Mouse (Mus musculus) limb, embryonic 10.5 days (tissue): ENCODE measurements around the gene Zfp398. TPM values are rescaled to one million over a fixed set of nuclear protein-coding genes. Genes with fewer than 3 reads are reported as not detected.
"Not testable (repeated sequence)": the region's sequence is repeated elsewhere in the genome, so short reads cannot be mapped to it uniquely, and the experiment has no call there.

Experiments used
- DNase-seq: peaks from one replicate; pipeline ENCODE4 v3.0.0-alpha.2; 2017; ENCODE audit warnings: low spot score
- H3K27ac ChIP-seq: fragments of 300-500 bp; sonication (generic); 2 replicates; pipeline ENCODE4 v1.5.1; 2016; ENCODE audit warnings: mild to moderate bottlenecking
- H3K27me3 ChIP-seq: fragments of 300-500 bp; sonication (generic); 2 replicates; pipeline ENCODE4 v1.6.1; 2016; ENCODE audit warnings: low read depth, mild to moderate bottlenecking; ENCODE audit not compliant: poor library complexity, severe bottlenecking
- H3K36me3 ChIP-seq: fragments of 300-500 bp; sonication (generic); 2 replicates; pipeline ENCODE4 v1.6.1; 2016; ENCODE audit warnings: mild to moderate bottlenecking, moderate library complexity
- H3K4me1 ChIP-seq: fragments of 300-500 bp; sonication (generic); 2 replicates; pipeline ENCODE4 v1.6.1; 2016
- H3K4me3 ChIP-seq: fragments of 300-500 bp; sonication (generic); 2 replicates; pipeline ENCODE4 v1.5.1; 2016; ENCODE audit warnings: mild to moderate bottlenecking, moderate library complexity
- H3K9me3 ChIP-seq: fragments of 300-500 bp; sonication (generic); replicated peaks from 2 replicates; pipeline ENCODE4 v1.6.1; 2016; ENCODE audit warnings: mild to moderate bottlenecking
- WGBS: fragments of 180-500 bp; shearing (Covaris S2); methylation state at CpG from one replicate; pipeline ENCODE4 v1.1.7; 2016; 5-methylcytosine and 5-hydroxymethylcytosine counted together
- polyA plus RNA-seq: library from polyadenylated mRNA; unstranded; fragments of >200 nt; fragmentation: Nextera tagmentation; extraction: Ambion mirVana; gene quantifications from 2 replicates; pipeline ENCODE4 v1.2.1, GENCODE M21; 2016

The Zfp398 gene
- polyA plus RNA-seq, 1 experiment from 2014 or later = 9.1 TPM

DNA sequence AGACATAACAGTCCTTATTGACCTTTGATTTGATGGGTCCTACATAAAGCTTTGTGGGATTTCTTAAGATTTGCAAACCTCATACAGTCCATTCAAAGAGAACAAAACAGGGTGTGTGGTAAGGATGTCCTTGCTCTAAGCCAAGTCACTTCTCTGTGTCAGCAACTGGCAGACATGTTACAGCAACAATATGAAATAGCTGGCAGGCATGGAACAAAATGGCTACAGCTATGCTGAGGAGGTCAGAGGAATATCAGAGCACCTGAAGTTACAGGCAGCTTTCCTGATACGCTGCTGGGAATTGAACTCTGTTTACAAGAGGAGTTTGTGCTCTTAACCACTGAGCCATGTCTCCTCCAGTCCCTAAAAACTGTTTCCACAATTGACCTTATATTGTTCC lies 3.2 kb upstream of the Zfp398 start:
- DNase-seq = no peak
- Histone ChIP-seq H3K27ac (no peak overlapping the region), H3K36me3 (no peaks in the 10 kb centered on the region), H3K4me3 (no peak overlapping the region), H3K27me3 (no peaks in the 10 kb centered on the region), H3K4me1 (peaks cover 21% of the 10 kb centered on the region), H3K9me3 (no peaks in the 10 kb centered on the region)
- 85% methylated on average over 1 of the region's 1 CpGs for WGBS

DNA sequence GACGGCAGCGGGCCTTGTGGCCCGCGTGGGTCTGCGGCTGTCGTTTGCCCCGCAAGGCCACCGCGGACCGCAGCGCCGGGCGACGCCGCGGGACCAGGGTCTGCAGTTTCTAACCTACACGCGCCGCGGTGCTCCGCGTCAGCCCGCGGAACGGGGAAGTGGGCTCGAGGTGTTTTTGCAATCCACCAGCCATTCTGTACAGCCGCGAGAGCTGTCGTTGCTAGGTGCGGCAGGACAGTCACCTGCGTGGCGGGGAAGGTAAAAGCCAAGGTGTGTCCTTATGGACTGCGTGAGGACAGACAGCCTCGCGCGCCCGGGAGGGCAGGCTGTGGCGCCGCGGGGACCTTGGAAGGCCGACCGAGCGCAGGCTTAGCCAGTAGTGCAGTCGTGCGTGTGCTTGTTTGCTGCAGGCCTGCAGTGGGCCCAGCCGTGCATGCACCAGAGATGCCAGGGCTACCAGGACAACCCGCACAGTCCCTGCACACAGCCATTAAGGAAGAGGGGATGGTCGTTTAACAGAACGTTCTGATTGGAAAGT lies 592 bp downstream of the Zfp398 start:
- under 1% methylated on average over 49 of the region's 49 CpGs for WGBS
- Histone ChIP-seq H3K27me3 (no peaks in the 10 kb centered on the region), H3K27ac (peak overlapping the region; percentile 90), H3K4me1 (peaks cover 3% of the 10 kb centered on the region; the same call in 1 of the 2 replicates), H3K9me3 (no peaks in the 10 kb centered on the region), H3K4me3 (peak overlapping the region; percentile 73), H3K36me3 (peaks cover 9% of the 10 kb centered on the region)
- peak; percentile 79 for DNase-seq

DNA sequence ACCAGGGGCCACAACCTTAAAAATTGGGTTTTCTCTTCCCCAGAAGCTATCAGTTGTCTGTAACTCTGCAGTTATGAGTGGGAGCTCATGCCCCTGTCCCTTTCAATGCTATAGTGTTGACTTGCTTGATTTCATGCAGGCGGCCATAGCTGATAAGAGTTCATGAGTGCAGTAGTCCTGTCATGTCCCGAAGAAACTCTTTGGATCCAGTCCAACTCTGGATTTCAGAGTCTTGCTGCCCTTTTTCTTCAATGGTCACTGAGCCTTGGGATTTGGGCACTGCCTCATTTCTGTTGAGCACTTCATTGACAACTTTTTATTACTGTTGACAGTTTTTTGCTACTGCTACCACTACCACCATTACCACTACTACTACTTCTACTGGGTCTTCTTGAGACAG lies 2.2 kb downstream of the Zfp398 start:
- Histone ChIP-seq H3K9me3 (no peaks in the 10 kb centered on the region), H3K27me3 (no peaks in the 10 kb centered on the region), H3K36me3 (peaks cover 15% of the 10 kb centered on the region), H3K4me3 (no peak overlapping the region), H3K27ac (no peak overlapping the region), H3K4me1 (peaks cover 3% of the 10 kb centered on the region; the same call in 1 of the 2 replicates)
- no peak for DNase-seq
- WGBS = 90% methylated on average over 2 of the region's 2 CpGs

- Histone ChIP-seq H3K27ac (no peak overlapping the region), H3K36me3 (peaks cover 21% of the 10 kb centered on the region), H3K4me1 (peaks cover 3% of the 10 kb centered on the region; the same call in 1 of the 2 replicates), H3K4me3 (no peak overlapping the region), H3K9me3 (no peaks in the 10 kb centered on the region), H3K27me3 (no peaks in the 10 kb centered on the region)
- WGBS = 96% methylated on average over 1 of the region's 1 CpGs
- no peak for DNase-seq
Measured at GRCm38 (mm10) chr6:47841077-47841476, 5.6 kb downstream of the Zfp398 start.

DNA sequence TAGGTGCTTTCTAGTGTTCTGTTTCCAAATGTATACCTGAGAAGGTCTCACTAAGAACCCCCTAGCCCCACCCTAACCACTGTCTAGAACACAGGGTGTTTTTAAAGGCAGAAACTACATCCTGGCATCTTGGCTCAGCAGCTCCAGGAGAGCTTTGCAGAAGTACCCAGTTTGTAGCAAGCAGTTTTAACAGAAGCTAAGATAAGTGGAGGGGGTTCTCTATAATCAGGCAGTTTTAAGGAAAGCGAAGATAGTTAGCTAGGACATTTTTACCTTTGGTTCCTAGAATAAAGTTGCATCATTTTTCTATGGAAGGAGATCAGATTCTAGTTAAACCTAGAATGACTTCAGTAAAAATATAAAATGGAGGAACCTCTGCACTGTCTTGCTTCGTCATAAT lies 6.4 kb downstream of the Zfp398 start:
- Histone ChIP-seq H3K9me3 (no peaks in the 10 kb centered on the region), H3K27ac (no peak overlapping the region), H3K4me3 (no peak overlapping the region), H3K4me1 (no peaks in the 10 kb centered on the region), H3K27me3 (no peaks in the 10 kb centered on the region), H3K36me3 (peaks cover 24% of the 10 kb centered on the region)
- no peak for DNase-seq
- 93% methylated on average over 2 of the region's 2 CpGs for WGBS

DNA sequence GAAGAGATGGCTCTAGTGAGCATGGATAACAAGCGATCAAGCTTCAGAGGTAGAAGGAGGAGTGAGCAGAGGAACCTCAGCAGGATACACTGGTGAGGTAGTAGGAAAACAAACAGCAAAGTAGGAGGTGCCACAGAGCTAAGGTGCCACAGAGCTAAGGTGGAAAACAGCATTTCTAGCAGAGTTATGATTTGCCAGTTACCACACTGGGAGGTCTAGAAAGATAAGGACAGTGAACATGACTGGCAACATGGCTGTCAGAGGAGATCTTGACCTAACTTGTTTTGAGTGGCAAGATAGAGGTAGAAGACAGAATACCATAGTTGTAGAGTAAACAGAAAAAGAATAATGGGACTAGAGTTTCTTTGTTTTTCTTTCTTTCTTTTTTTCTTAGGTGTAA lies 6.9 kb downstream of the Zfp398 start:
- Histone ChIP-seq H3K4me1 (no peaks in the 10 kb centered on the region), H3K4me3 (no peak overlapping the region), H3K27me3 (no peaks in the 10 kb centered on the region), H3K9me3 (no peaks in the 10 kb centered on the region), H3K27ac (no peak overlapping the region), H3K36me3 (peaks cover 24% of the 10 kb centered on the region)
- WGBS = 94% methylated on average over 1 of the region's 1 CpGs
- no peak for DNase-seq

DNA sequence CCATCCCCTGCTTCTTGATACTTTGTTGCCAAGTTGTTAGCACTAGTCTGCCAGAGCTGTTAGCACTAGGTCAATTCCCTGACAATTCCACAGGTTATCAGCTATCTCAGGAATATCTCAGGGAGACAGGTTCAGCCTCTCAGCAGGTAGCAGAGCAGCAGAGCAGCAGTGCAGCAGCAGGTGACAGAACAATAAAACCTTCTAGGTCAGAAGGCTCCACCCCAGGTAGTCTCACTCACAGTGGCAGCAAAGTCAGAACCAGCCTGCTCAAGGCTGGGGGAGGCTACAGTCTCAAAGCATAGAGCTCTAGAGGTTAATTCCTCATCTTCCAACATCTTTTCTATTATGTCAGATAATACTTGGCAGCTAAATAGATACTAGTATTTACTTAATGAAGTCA lies 10.3 kb downstream of the Zfp398 start:
- H3K27ac ChIP-seq = no peak overlapping the region
- no peaks in the 10 kb centered on the region for H3K4me1 ChIP-seq
- DNase-seq = no peak
- H3K4me3 ChIP-seq = no peak overlapping the region
- H3K9me3 ChIP-seq = no peaks in the 10 kb centered on the region
- H3K36me3 ChIP-seq = peaks cover 21% of the 10 kb centered on the region; the same call in 1 of the 2 replicates
- H3K27me3 ChIP-seq = no peaks in the 10 kb centered on the region

- peaks cover 28% of the 10 kb centered on the region for H3K36me3 ChIP-seq
- no peaks in the 10 kb centered on the region for H3K9me3 ChIP-seq
- H3K4me1 ChIP-seq = no peaks in the 10 kb centered on the region
- no peak overlapping the region for H3K27ac ChIP-seq
- H3K27me3 ChIP-seq = no peaks in the 10 kb centered on the region
- 94% methylated on average over 6 of the region's 6 CpGs for WGBS
- no peak overlapping the region for H3K4me3 ChIP-seq
- DNase-seq = no peak
Measured at GRCm38 (mm10) chr6:47857241-47857640, 21.8 kb downstream of the Zfp398 start.

DNA sequence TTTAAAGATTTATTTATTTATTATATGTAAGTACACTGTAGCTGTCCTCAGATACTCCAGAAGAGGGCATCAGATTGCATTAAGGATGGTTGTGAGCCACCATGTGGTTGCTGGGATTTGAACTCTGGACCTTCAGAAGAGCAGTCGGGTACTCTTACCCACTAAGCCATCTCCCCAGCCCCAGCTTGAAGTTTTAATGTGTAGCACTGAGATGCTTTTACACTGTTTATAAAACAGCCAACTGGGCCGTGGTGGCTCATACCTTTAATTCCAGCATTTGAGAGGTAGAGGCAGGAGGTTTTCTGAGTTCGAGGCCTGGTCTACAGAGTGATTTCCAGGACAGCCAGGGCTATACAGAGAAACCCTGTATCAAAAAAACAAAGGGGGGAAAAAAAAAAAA lies 22.3 kb downstream of the Zfp398 start:
- 83% methylated on average over 3 of the region's 3 CpGs for WGBS
- not testable (repeated sequence) for H3K27me3 ChIP-seq, H3K9me3 ChIP-seq, DNase-seq, H3K4me1 ChIP-seq, H3K27ac ChIP-seq, H3K4me3 ChIP-seq
- H3K36me3 ChIP-seq = peaks cover 33% of the 10 kb centered on the region

GRCm38 (mm10) chr6:47872266-47872665 lies 36.8 kb downstream of the Zfp398 start:
- no peak for DNase-seq
- peaks cover 13% of the 10 kb centered on the region for H3K36me3 ChIP-seq
- no peaks in the 10 kb centered on the region for H3K9me3 ChIP-seq
- H3K27me3 ChIP-seq = no peaks in the 10 kb centered on the region
- no peak overlapping the region for H3K4me3 ChIP-seq
- H3K27ac ChIP-seq = no peak overlapping the region
- WGBS = 87% methylated on average over 5 of the region's 5 CpGs
- H3K4me1 ChIP-seq = no peaks in the 10 kb centered on the region

- Histone ChIP-seq H3K27ac (peak within 1 kb of the TSS; percentile 97), H3K36me3 (peaks cover 26% of the 10 kb centered on the region), H3K27me3 (no peaks in the 10 kb centered on the region), H3K9me3 (no peaks in the 10 kb centered on the region), H3K4me3 (peak within 1 kb of the TSS; percentile 95), H3K4me1 (peaks cover 14% of the 10 kb centered on the region)
- 8% methylated on average over 9 of the region's 9 CpGs for WGBS
- DNase-seq = no peak
Measured at GRCm38 (mm10) chr6:47877058-47877457, 41.6 kb downstream of the Zfp398 start, which contains the start of gene Zfp282. Gene Zfp282 (plus strand): TSS chr6:47877204.

DNA sequence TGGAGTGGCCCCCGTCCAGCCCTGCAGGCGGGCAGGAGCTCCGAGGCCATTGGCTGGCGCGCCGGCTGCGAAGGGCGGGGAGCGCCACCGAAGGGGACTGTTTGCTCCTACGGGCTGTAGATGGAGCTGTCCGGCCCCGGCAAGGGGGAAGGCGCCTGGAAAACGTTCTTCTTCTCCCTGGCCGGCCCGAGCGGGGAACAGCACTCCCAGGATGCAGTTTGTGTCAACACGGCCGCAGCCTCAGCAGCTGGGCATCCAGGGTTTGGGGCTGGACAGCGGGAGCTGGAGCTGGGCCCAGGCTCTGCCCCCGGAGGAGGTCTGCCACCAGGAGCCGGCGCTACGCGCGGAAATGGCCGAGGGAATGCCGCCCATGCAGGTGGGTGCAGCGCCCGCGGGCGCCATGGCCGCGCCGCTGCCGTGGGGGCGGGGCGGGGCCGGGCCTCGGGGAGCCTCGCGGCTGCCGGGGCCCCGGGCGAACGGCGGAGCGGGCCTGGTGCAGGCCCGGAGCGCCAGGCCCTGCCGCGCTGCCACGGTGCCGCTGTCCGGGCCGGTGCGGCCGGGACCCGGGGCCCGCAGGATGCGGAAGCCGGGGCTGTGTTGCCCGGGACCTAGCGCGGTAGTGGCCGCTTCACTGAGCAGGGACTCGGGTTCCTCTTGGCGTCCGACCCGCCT lies 42.1 kb downstream of the Zfp398 start:
- DNase-seq = peak; percentile 93
- WGBS = under 1% methylated on average over 71 of the region's 71 CpGs
- peak overlapping the region; percentile 97 for H3K27ac ChIP-seq

DNA sequence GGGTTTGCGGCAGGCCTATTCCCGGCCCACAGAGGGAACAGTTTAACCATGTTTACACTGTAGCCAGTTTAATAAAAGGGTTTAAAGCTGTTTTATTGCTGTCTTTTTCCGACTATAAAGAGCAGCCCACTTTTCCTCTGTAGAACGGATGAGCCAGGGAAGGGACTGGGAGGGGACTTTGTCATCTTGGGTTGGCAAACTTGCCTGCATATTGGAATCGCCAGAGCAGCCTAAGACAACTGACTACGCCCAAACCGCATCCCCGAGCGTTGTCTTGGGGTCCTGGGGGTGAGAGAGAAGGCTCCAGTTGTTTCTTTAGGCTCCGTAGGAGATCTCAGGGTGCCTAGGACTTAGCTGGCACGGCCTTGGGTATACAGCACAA lies 42.7 kb downstream of the Zfp398 start:
- DNase-seq = peak; percentile 53
- Histone ChIP-seq H3K4me3 (peak overlapping the region; percentile 95), H3K27me3 (no peaks in the 10 kb centered on the region), H3K36me3 (peaks cover 37% of the 10 kb centered on the region), H3K9me3 (no peaks in the 10 kb centered on the region), H3K4me1 (peaks cover 14% of the 10 kb centered on the region), H3K27ac (peak overlapping the region; percentile 97)
- WGBS = 2% methylated on average over 11 of the region's 11 CpGs

More for the DNA sequence above, 42.1 kb downstream of the Zfp398 start:
- Histone ChIP-seq H3K4me3 (peak overlapping the region; percentile 95), H3K36me3 (peaks cover 31% of the 10 kb centered on the region), H3K9me3 (no peaks in the 10 kb centered on the region), H3K4me1 (peaks cover 14% of the 10 kb centered on the region), H3K27me3 (no peaks in the 10 kb centered on the region)
